Mouse (Mus musculus) limb, embryonic 13.5 days (tissue): ENCODE measurements around the gene Nxn. TPM values are rescaled to one million over a fixed set of nuclear protein-coding genes. Genes with fewer than 3 reads are reported as not detected.
A peak's percentile ranks its signal among the peaks of the same experiment; 100 is the strongest.

ENCODE experiments used
- ATAC-seq: fragments of 200-750 bp; cut with Nextera tagmentation; 2 replicates; pipeline ENCODE4 v1.8.0; 2017; ENCODE audit warnings: low read depth, moderate number of reproducible peaks, moderate TSS enrichment; ENCODE audit not compliant: low FRiP score
- H3K27ac ChIP-seq: fragments of 300-500 bp; sonication (generic); 2 replicates; pipeline ENCODE4 v1.5.1; 2015; ENCODE audit warnings: inconsistent platforms, mild to moderate bottlenecking, moderate library complexity
- H3K27me3 ChIP-seq: fragments of 300-500 bp; sonication (generic); 2 replicates; pipeline ENCODE4 v1.6.1; 2015; ENCODE audit warnings: mild to moderate bottlenecking, inconsistent platforms
- H3K36me3 ChIP-seq: fragments of 300-500 bp; sonication (generic); 2 replicates; pipeline ENCODE4 v1.6.1; 2015; ENCODE audit warnings: inconsistent platforms, mild to moderate bottlenecking, moderate library complexity
- H3K4me1 ChIP-seq: fragments of 300-500 bp; sonication (generic); 2 replicates; pipeline ENCODE4 v1.6.1; 2015; ENCODE audit warnings: inconsistent platforms
- H3K4me2 ChIP-seq: fragments of 300-500 bp; sonication (generic); replicated peaks from 2 replicates; pipeline ENCODE4 v1.6.1; 2015; ENCODE audit warnings: inconsistent platforms, mild to moderate bottlenecking, moderate library complexity
- H3K4me3 ChIP-seq: fragments of 300-500 bp; sonication (generic); 2 replicates; pipeline ENCODE4 v1.5.1; 2015; ENCODE audit warnings: moderate library complexity, mild to moderate bottlenecking, inconsistent platforms
- H3K9ac ChIP-seq: fragments of 300-500 bp; sonication (generic); 2 replicates; pipeline ENCODE4 v1.6.1; 2015; ENCODE audit warnings: mild to moderate bottlenecking, inconsistent platforms
- H3K9me3 ChIP-seq: fragments of 300-500 bp; sonication (generic); 2 replicates; pipeline ENCODE4 v1.6.1; 2016; ENCODE audit warnings: inconsistent platforms
- WGBS: fragments of 180-500 bp; shearing (Covaris S2); methylation state at CpG from one replicate; pipeline ENCODE4 v1.1.7; 2015; 5-methylcytosine and 5-hydroxymethylcytosine counted together
- polyA plus RNA-seq: library from polyadenylated mRNA; unstranded; fragments of >200 nt; fragmentation: Nextera tagmentation; extraction: Ambion mirVana; gene quantifications from 2 replicates; pipeline ENCODE4 v1.2.1, GENCODE M21; 2015

Gene Nxn
- polyA plus RNA-seq, 1 experiment from 2014 or later, result 57.6 TPM

DNA sequence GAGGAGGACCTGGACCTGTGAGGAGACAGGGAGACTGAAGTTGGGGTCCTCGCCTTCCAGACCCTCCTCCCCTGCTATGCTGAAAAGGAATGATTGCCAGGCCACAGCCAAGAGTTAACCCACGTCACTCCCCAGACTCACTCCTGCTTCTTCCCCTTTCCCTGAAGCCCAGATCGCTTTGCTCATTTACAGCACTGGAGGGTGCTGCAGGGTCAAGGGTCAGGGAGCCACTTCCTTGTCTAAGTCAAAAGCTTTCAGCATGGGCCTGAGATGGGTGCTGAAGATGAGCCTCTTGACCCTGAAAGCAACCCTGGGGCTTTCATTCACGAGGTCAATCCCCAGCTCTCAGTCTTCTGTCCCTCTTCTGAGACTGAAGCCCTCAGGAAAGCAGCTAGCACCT lies 20.2 kb upstream of the Nxn start:
- no peaks in the 10 kb centered on the region for H3K27me3 ChIP-seq
- no peak overlapping the region for H3K4me2 ChIP-seq
- H3K9me3 ChIP-seq, result no peaks in the 10 kb centered on the region
- no peak overlapping the region for H3K9ac ChIP-seq
- H3K4me1 ChIP-seq, result peaks cover 25% of the 10 kb centered on the region
- no peak overlapping the region for H3K4me3 ChIP-seq
- peaks cover 98% of the 10 kb centered on the region for H3K36me3 ChIP-seq
- no peak overlapping the region; the same call in 1 of the 2 replicates for H3K27ac ChIP-seq
- no peak for ATAC-seq
- WGBS, result 68% methylated on average over 4 of the region's 4 CpGs

DNA sequence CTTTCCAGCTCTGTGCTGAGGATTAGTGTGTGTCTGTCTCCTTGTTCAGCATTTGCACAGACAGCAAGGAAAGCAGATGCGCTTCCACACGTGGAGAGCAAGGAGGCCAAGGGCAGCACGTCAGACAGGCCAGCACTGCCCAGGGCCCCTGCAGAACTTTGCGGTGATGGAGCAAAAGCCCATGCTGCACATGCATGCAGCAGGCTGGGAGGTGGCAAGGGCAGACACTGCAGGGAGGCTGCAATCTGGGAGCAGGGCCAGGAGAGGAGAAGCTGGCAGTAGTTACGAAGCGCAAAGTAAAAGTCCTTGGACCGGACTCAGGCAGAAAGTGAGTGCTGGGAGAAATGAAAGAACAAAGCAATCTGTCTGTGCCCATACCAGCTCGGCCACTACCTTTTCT lies 19.5 kb upstream of the Nxn start:
- no peaks in the 10 kb centered on the region for H3K27me3 ChIP-seq
- ATAC-seq, result no peak
- no peak overlapping the region for H3K9ac ChIP-seq
- H3K4me1 ChIP-seq, result peaks cover 33% of the 10 kb centered on the region
- no peak overlapping the region for H3K27ac ChIP-seq
- peaks cover 96% of the 10 kb centered on the region for H3K36me3 ChIP-seq
- WGBS, result 86% methylated on average over 8 of the region's 8 CpGs
- H3K4me2 ChIP-seq, result no peak overlapping the region
- H3K4me3 ChIP-seq, result no peak overlapping the region
- H3K9me3 ChIP-seq, result no peaks in the 10 kb centered on the region

DNA sequence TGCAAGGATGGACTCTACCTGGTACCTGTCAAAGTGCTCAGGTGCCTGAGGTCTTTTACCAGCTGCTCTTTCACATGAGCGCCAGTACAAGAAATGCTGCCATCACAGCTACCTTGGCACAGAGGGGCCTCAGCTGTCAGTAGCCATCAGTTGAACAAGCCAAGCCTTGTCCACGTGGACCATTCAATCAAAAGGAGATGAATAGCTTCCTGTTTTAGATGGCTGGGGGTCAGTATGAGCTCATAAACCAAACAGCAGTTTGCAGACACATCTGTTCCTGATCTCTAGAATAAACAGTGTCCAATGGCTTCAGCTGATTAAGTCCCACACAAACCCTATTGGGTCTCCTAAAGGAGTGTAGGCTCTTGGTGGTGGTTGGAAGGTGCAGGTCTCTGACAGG lies 17.0 kb upstream of the Nxn start:
- Histone ChIP-seq H3K4me3 (no peak overlapping the region), H3K4me2 (no peak overlapping the region), H3K36me3 (peaks cover 83% of the 10 kb centered on the region), H3K27ac (0 out of 2 replicates have a peak overlapping the region, but pooled peaks have one; percentile 22), H3K9me3 (no peaks in the 10 kb centered on the region), H3K27me3 (no peaks in the 10 kb centered on the region), H3K9ac (no peak overlapping the region), H3K4me1 (peaks cover 44% of the 10 kb centered on the region)
- no peak for ATAC-seq
- 32% methylated on average over 2 of the region's 2 CpGs for WGBS

DNA sequence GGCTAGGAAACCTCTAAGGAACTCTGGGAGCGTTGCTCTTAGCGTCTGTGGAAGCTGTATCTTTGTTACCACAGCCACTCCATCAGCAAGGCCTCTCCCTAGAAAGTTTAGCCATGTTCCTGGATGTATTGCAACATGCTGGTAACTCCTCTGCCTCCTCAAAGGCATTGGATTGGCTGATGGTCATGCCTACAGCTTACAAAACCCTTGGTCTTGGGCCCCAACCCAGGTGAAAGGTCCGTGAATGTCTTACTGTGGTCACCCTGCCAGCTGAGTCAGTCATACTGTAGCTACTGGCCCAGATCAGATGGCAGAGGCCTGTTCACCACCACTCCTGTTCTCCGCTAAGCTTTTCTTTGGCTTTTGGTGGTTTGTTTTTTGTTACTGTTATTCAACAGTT lies 16.1 kb upstream of the Nxn start:
- 92% methylated on average over 4 of the region's 4 CpGs for WGBS
- H3K27me3 ChIP-seq, result no peaks in the 10 kb centered on the region
- no peak overlapping the region for H3K27ac ChIP-seq
- peaks cover 44% of the 10 kb centered on the region for H3K4me1 ChIP-seq
- H3K4me2 ChIP-seq, result no peak overlapping the region
- H3K9ac ChIP-seq, result no peak overlapping the region
- peaks cover 77% of the 10 kb centered on the region for H3K36me3 ChIP-seq
- ATAC-seq, result no peak
- no peaks in the 10 kb centered on the region for H3K9me3 ChIP-seq
- no peak overlapping the region for H3K4me3 ChIP-seq

DNA sequence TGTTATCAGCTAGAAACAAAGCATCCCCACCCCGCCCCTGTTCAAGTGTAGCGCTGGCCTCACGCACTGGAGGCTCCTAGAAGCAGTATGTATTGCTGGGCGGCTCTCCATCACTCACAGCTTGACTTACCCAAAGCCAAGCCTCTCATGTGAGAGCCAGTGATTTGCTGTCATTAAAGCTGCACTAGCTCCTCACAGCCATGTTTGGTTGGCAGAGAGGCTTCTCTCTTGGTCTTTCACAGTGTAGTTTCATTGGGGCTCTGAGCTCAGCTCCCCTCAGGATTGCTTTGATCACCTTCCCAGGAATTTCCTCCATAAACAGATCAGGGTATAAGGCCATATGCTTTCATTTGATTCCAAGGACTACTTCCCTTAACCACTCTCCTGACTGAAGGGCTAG lies 14.3 kb upstream of the Nxn start:
- Histone ChIP-seq H3K4me3 (no peak overlapping the region), H3K36me3 (peaks cover 72% of the 10 kb centered on the region), H3K27me3 (no peaks in the 10 kb centered on the region), H3K4me1 (peaks cover 49% of the 10 kb centered on the region), H3K9ac (no peak overlapping the region), H3K9me3 (no peaks in the 10 kb centered on the region), H3K4me2 (no peak overlapping the region), H3K27ac (peak overlapping the region; percentile 78; the same call in 1 of the 2 replicates)
- 56% methylated on average over 4 of the region's 4 CpGs for WGBS
- peak; percentile 88 for ATAC-seq

DNA sequence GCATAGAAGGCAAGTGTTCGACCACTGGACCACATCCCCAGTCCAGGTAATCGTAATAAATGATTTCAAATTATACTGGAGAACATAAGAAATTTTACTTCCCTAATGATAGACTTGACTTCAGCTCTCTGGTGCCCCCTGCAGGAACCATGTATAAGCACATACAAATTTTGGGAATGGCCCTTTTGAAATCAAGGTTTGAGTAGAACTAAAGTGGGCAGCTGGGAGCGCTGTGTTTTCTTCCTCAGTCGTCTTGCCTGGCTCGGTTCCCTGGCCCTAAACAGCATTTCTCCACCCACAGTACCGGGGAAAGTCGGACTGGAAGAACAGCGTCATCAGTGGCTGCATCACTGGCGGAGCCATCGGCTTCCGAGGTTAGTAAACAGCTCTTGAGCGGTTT lies 11.9 kb upstream of the Nxn start:
- no peak overlapping the region for H3K4me2 ChIP-seq
- no peaks in the 10 kb centered on the region for H3K27me3 ChIP-seq
- no peak overlapping the region for H3K9ac ChIP-seq
- H3K4me1 ChIP-seq, result peaks cover 44% of the 10 kb centered on the region
- H3K9me3 ChIP-seq, result no peaks in the 10 kb centered on the region
- peaks cover 49% of the 10 kb centered on the region for H3K36me3 ChIP-seq
- ATAC-seq, result no peak
- no peak overlapping the region for H3K4me3 ChIP-seq
- no peak overlapping the region for H3K27ac ChIP-seq
- WGBS, result 74% methylated on average over 12 of the region's 12 CpGs

DNA sequence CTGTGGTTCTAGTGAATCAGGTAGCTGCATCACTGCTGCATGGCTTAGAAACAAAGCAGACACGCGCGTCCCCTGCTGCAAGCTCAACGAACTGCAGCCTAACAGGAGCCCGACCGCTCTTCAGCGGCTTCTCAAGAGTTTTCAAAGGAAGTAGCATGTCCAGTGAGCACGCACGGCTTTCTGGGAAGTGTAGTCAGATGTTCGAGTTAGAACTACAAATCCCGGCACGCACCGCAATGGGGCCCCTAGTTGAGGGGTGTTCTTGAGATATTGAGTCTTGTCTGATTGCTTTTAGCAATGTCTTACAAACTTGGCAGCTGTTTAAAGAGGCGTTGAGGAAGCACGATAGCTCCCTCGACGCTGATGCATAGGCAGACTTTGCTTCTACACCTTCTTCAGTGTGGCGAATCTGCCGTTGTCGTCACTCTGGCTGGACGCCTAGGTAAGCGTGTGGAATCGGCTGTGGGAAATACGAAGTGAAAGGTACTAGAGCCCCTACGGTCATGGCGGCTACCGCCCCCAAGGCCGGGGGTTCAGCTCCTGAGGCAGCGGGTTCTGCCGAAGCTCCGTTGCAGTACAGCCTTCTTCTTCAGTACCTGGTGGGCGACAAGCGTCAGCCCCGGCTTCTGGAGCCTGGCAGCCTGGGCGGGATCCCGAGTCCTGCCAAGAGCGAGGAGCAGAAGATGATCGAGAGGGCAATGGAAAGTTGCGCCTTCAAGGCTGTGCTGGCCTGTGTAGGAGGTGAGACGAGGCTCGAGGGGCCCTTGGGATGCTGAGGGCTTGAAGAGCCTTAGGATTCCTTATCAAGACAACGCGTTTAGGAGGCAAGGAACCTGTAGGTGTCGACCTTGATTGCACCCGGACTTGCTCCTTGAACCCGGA lies 8.0 kb upstream of the Nxn start, which contains the start of gene Timm22:
Gene Timm22 (plus strand): TSS at position 251 of the 882 bp plus-strand sequence.
- peaks cover 15% of the 10 kb centered on the region for H3K4me1 ChIP-seq
- H3K4me3 ChIP-seq, result peak within 1 kb of the TSS; percentile 97
- under 1% methylated on average over 46 of the region's 46 CpGs for WGBS

DNA sequence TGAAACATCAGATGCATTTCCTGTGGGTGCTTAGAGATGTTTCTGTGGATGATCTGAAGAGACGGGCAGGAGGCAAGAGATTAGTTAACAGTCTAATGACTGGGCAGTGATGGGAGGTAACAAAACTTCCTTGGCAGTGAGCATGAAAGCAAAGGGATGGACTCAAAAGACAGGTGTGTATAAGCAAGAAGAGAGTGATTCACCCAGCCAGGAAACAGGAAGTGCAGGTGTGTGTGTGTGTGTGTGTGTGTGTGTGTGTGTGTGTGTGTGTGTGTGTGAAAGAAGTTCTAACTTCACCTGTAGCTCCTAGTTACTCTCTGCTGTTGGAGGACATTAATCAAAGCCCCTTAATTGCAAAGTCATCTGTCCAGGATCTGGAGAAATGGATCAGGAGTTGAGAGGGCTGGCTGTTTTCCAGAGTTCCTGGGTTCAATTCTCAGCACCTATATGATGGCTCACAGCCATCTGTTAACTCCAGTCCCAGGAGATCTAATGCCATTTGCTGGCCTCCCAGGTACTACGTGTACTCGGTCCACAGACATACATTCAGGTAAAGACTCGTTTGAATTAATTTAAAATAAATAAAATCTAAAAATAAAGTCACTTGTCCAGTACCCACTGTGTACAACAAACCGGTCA lies 6.8 kb upstream of the Nxn start:
- Histone ChIP-seq H3K27me3 (no peaks in the 10 kb centered on the region), H3K4me2 (no peak overlapping the region), H3K36me3 (peaks cover 16% of the 10 kb centered on the region; the same call in 1 of the 2 replicates), H3K27ac (no peak overlapping the region), H3K4me3 (no peak overlapping the region), H3K9me3 (no peaks in the 10 kb centered on the region), H3K9ac (no peak overlapping the region), H3K4me1 (peaks cover 24% of the 10 kb centered on the region)
- 82% methylated on average over 5 of the region's 5 CpGs for WGBS
- no peak for ATAC-seq

More for the DNA sequence above, 8.0 kb upstream of the Nxn start, which contains the start of gene Timm22:
- H3K27me3 ChIP-seq, result no peaks in the 10 kb centered on the region
- H3K27ac ChIP-seq, result peak within 1 kb of the TSS; percentile 78; the same call in 1 of the 2 replicates
- peaks cover 21% of the 10 kb centered on the region for H3K36me3 ChIP-seq
- H3K9me3 ChIP-seq, result no peaks in the 10 kb centered on the region
- H3K9ac ChIP-seq, result peak within 1 kb of the TSS; percentile 90
- peak; percentile 96 for ATAC-seq
- H3K4me2 ChIP-seq, result peak within 1 kb of the TSS; percentile 87

DNA sequence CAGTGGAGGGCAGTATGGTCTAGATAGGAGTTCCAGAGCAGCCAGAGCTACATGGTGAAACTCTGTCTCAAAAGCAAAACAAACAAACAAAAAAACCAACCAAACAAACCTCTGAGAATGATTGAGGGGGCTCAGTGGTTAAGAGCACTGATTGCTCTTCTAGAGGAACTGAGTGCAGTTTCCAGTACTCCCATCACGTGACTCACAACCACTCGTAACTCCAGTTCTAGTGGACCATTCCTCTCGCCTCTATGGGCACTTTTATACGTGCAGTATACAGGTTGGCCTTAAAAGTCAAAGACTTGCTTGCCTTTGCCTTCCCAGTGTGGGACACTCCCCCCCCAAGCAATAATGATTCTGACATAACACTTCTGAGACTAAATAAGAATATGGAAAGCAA lies 6.2 kb upstream of the Nxn start:
- ATAC-seq, result no peak
- Histone ChIP-seq H3K27me3 (no peaks in the 10 kb centered on the region), H3K36me3 (peaks cover 14% of the 10 kb centered on the region; the same call in 1 of the 2 replicates), H3K27ac (no peak overlapping the region), H3K4me3 (no peak overlapping the region), H3K4me1 (peaks cover 30% of the 10 kb centered on the region), H3K4me2 (no peak overlapping the region), H3K9me3 (no peaks in the 10 kb centered on the region), H3K9ac (no peak overlapping the region)
- 64% methylated on average over 4 of the region's 4 CpGs for WGBS

DNA sequence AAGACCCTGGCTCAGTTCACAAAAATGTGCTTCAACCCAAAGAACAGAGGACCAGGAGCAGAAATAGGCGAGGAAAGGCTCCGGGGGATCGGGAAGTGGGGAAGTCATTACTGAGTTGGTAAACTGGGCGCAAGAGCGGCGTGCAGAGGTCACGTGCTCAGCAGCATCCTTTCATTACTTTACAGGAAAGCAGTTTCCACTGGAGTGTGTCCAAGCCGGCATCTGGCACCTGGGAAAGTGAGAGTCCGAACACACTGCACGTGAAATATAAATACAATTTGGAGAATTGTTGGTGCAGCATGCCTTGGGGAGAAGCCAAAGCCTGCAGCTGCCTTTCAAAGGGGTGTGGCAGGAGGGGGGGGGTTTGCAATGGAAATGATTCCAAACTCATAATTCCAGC lies 2.5 kb upstream of the Nxn start:
- H3K4me3 ChIP-seq, result no peak overlapping the region
- H3K27ac ChIP-seq, result no peak overlapping the region; the same call in 1 of the 2 replicates
- H3K36me3 ChIP-seq, result no peaks in the 10 kb centered on the region
- H3K4me2 ChIP-seq, result peak overlapping the region; percentile 16; the same call in 1 of the 2 replicates
- peak overlapping the region; percentile 25; the same call in 1 of the 2 replicates for H3K9ac ChIP-seq
- WGBS, result 35% methylated on average over 10 of the region's 10 CpGs
- H3K27me3 ChIP-seq, result no peaks in the 10 kb centered on the region
- H3K4me1 ChIP-seq, result peaks cover 32% of the 10 kb centered on the region
- no peak for ATAC-seq
- H3K9me3 ChIP-seq, result no peaks in the 10 kb centered on the region

DNA sequence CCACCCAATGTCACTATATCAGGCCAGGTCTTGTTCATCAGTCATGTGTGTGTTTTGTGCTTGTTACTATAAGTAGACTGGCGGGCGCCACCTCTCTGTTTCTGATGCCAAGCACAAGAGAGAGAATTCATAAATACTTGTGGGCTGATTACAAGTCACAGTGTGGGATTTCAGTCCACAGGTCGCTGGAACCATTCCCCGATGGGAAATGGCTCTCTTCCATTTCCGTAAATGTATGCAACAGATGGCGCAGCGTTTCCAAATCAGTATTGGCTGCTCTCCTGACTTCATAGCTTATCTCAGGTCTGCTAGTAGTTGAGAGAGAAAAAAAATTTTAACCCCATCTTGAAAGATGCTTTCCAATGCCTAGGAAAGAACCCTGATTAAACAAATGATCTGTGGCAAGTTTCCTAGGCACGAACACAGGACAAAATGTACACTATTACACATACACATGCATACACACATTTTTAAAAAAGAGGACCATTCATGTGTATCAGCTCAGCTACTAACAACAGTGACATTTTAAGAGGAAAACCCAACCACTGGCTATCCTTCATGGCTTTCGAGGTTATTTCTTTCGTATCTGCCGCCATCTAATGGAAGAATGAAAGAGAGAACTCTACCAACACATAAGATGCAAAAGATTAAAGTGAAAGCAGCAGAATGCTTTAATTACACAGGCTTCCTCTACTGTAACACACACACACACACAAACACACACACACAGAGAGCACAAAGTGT lies 819 bp upstream of the Nxn start:
- Histone ChIP-seq H3K9me3 (no peaks in the 10 kb centered on the region), H3K4me1 (peaks cover 47% of the 10 kb centered on the region), H3K9ac (peak overlapping the region; percentile 90; the same call in 1 of the 2 replicates), H3K4me3 (peak overlapping the region; percentile 89), H3K4me2 (peak overlapping the region; percentile 77), H3K27ac (peak overlapping the region; percentile 89; the same call in 1 of the 2 replicates), H3K27me3 (no peaks in the 10 kb centered on the region), H3K36me3 (no peaks in the 10 kb centered on the region)
- 6% methylated on average over 11 of the region's 11 CpGs for WGBS
- peak; percentile 24; the same call in 1 of the 2 replicates for ATAC-seq
